Mouse (Mus musculus) CH12.LX (cell line): ENCODE data around the gene Adipor2. TPM values are rescaled to one million over a fixed set of nuclear protein-coding genes. Genes with fewer than 3 reads are reported as not detected.

ENCODE experiments used
- DNase-seq: peaks from one replicate; pipeline ENCODE4 v3.0.0-alpha.2; 2013; ENCODE audit errors: extremely low read depth
- H3K27ac ChIP-seq: 2 replicates; pipeline ENCODE4 v1.5.1; 2012; ENCODE audit warnings: low read depth, mild to moderate bottlenecking, control low read depth, moderate library complexity; ENCODE audit not compliant: insufficient read depth
- H3K27me3 ChIP-seq: replicated peaks from 2 replicates; pipeline ENCODE3; 2012; ENCODE audit warnings: inconsistent platforms
- H3K36me3 ChIP-seq, 2 experiments: replicated peaks in 1 of 2; 2 replicates each; pipeline versions ENCODE3 to v1.6.1; 2012; ENCODE audit warnings: inconsistent platforms in 1 of 2, low read length in 1 of 2, mild to moderate bottlenecking in 1 of 2, mixed read lengths in 1 of 2, moderate library complexity in 1 of 2; ENCODE audit not compliant: control insufficient read depth in 1 of 2, insufficient read depth in 1 of 2
- H3K4me1 ChIP-seq, 2 experiments: 2 replicates each; pipeline ENCODE4 v1.6.1; 2012; ENCODE audit warnings: inconsistent platforms in 1 of 2, moderate library complexity in 1 of 2; ENCODE audit not compliant: insufficient read depth in 2 of 2, control insufficient read depth in 1 of 2
- H3K4me2 ChIP-seq: 2 replicates; pipeline ENCODE4 v1.6.1; 2012; ENCODE audit warnings: low read depth, mild to moderate bottlenecking, control low read depth; ENCODE audit not compliant: poor library complexity, insufficient read depth, severe bottlenecking
- H3K4me3 ChIP-seq, 3 experiments: fragments of 150-350 bp in 1 of 3; sonication (generic) in 1 of 3; replicated peaks in 1 of 3; 2 replicates each; pipeline versions ENCODE3 to v1.5.1; 2011 to 2012; ENCODE audit warnings: low read depth in 2 of 3, low read length in 2 of 3, mild to moderate bottlenecking in 2 of 3, moderate library complexity in 2 of 3, control low read depth in 1 of 3, improper control_type of control experiment in 1 of 3, inconsistent platforms in 1 of 3, mixed read lengths in 1 of 3; ENCODE audit not compliant: poor library complexity in 1 of 3
- H3K79me2 ChIP-seq: replicated peaks from 2 replicates; pipeline ENCODE4 v1.6.1; 2012; ENCODE audit warnings: mild to moderate bottlenecking, moderate library complexity; ENCODE audit not compliant: control insufficient read depth, poor library complexity, insufficient read depth, severe bottlenecking; ENCODE audit errors: extremely low read depth
- H3K9ac ChIP-seq: 2 replicates; pipeline ENCODE4 v1.6.1; 2012; ENCODE audit warnings: low read depth, mild to moderate bottlenecking, control low read depth, moderate library complexity; ENCODE audit not compliant: insufficient read depth
- H3K9me3 ChIP-seq: replicated peaks from 2 replicates; pipeline ENCODE3; 2012; ENCODE audit warnings: low read length, inconsistent platforms, mixed read lengths
- CHD2 ChIP-seq: IDR thresholded peaks from 2 replicates; pipeline ENCODE4 v1.6.1; 2011; ENCODE audit warnings: low read length, improper control_type of control experiment
- ELF1 ChIP-seq: IDR thresholded peaks from 2 replicates; pipeline ENCODE4 v1.6.1; 2014; ENCODE audit warnings: low read depth, mild to moderate bottlenecking, inconsistent platforms, low read length, improper control_type of control experiment
- EP300 ChIP-seq: IDR thresholded peaks from 2 replicates; pipeline ENCODE4 v1.6.1; 2011; ENCODE audit warnings: low read length, improper control_type of control experiment
- ETS1 ChIP-seq: conservative IDR thresholded peaks from 2 replicates; pipeline ENCODE4 v1.6.1; 2012; ENCODE audit warnings: low read depth, mild to moderate bottlenecking, inconsistent platforms, low read length, improper control_type of control experiment, moderate library complexity
- HCFC1 ChIP-seq: IDR thresholded peaks from 2 replicates; pipeline ENCODE4 v1.6.1; 2012; ENCODE audit warnings: low read depth, mild to moderate bottlenecking, inconsistent platforms, low read length, improper control_type of control experiment
- MAX ChIP-seq: IDR thresholded peaks from 2 replicates; pipeline ENCODE4 v1.6.1; 2011; ENCODE audit warnings: low read length, improper control_type of control experiment
- MAZ ChIP-seq: IDR thresholded peaks from 2 replicates; pipeline ENCODE4 v1.6.1; 2012; ENCODE audit warnings: low read depth, mild to moderate bottlenecking, inconsistent platforms, low read length, improper control_type of control experiment, moderate library complexity
- MEF2A ChIP-seq: IDR thresholded peaks from 2 replicates; pipeline ENCODE4 v1.6.1; 2014; ENCODE audit warnings: low read depth, mild to moderate bottlenecking, inconsistent platforms, low read length, improper control_type of control experiment, borderline replicate concordance
- MXI1 ChIP-seq: IDR thresholded peaks from 2 replicates; pipeline ENCODE4 v1.6.1; 2011; ENCODE audit warnings: mild to moderate bottlenecking, low read depth, low read length, improper control_type of control experiment
- NRF1 ChIP-seq: IDR thresholded peaks from 2 replicates; pipeline ENCODE4 v1.6.1; 2014; ENCODE audit warnings: low read depth, mild to moderate bottlenecking, inconsistent platforms, low read length, improper control_type of control experiment, moderate library complexity
- POLR2A ChIP-seq: IDR thresholded peaks from 2 replicates; pipeline ENCODE4 v1.6.1; 2011; ENCODE audit warnings: low read depth, mild to moderate bottlenecking, improper control_type of control experiment, low read length
- POLR2AphosphoS2 ChIP-seq: IDR thresholded peaks from 2 replicates; pipeline ENCODE4 v1.6.1; 2011; ENCODE audit warnings: low read depth, low read length, improper control_type of control experiment
- RCOR1 ChIP-seq: conservative IDR thresholded peaks from 2 replicates; pipeline ENCODE4 v1.6.1; 2012; ENCODE audit warnings: low read depth, mild to moderate bottlenecking, inconsistent platforms, low read length, improper control_type of control experiment
- TBP ChIP-seq: conservative IDR thresholded peaks from 2 replicates; pipeline ENCODE4 v1.6.1; 2011; ENCODE audit warnings: low read depth, low read length, improper control_type of control experiment
- UBTF ChIP-seq: IDR thresholded peaks from 2 replicates; pipeline ENCODE4 v1.6.1; 2012; ENCODE audit warnings: low read depth, mild to moderate bottlenecking, inconsistent platforms, low read length, improper control_type of control experiment, moderate library complexity
- ZNF384 ChIP-seq: IDR thresholded peaks from 2 replicates; pipeline ENCODE4 v1.6.1; 2012; ENCODE audit warnings: low read depth, low read length, improper control_type of control experiment, inconsistent platforms
- dilution Hi-C: fragments of 300-500 bp; cut with MboI; formaldehyde crosslinking; loops from 2 replicates; pipeline ENCODE4 v1.14.3; 2020; ENCODE audit warnings: low sequenced_read_pairs; ENCODE audit not compliant: extremely low pct_unique_long_range_greater_than_20kb, extremely low pct_ligation_motif_present
- in situ Hi-C: fragments of 300-500 bp; cut with MboI; formaldehyde crosslinking; loops from 3 replicates; pipeline ENCODE4 v1.14.3; 2019; ENCODE audit warnings: low sequenced_read_pairs, low pct_ligation_motif_present, low pct_unique_long_range_greater_than_20kb, mixed read lengths
- polyA plus RNA-seq: library from polyadenylated mRNA; unstranded; fragments of >175 nt; gene quantifications from 2 replicates; pipeline ENCODE4 v1.2.1, GENCODE M21; 2012; ENCODE audit warnings: low read depth; ENCODE audit not compliant: insufficient read length
- total RNA-seq, 2 experiments: library from RNA; depleted of rRNA; stranded (reverse); fragments of 300-350 nt in 1 of 2; fragments of >200 nt in 1 of 2; gene quantifications; 2 replicates each; pipeline ENCODE4 v1.2.3; 2012 to 2014

The Adipor2 gene
- total and polyA plus RNA-seq, 3 experiments: 29.8 to 43.5 (median 40.3) TPM

DNA sequence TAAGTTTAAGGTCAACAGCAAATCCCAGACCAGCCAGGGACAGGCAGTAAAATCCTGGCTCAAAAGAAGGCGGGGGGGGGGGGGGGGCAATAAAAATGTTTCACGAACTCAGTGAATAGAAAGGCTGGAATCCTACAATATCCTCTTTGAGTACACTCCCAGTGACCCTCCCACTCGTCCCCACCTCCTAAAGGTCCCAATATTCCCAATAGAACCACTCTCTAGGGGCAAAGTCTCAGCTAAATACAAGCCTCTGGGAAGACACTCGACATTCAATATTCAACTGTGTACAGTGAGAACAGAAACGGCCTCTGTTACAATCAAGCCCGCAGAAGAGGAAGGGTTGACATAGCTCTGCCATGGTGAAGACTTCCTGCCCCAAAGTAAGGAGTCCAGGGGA, 9.7 kb downstream of the Adipor2 start:
- Histone ChIP-seq H3K4me3 (no peak overlapping the region), H3K4me2 (no peak overlapping the region), H3K36me3 (no peaks in the 10 kb centered on the region), H3K9me3 (no peaks in the 10 kb centered on the region), H3K79me2 (no peaks in the 10 kb centered on the region), H3K27me3 (no peaks in the 10 kb centered on the region), H3K9ac (no peak overlapping the region), H3K27ac (no peak overlapping the region)
- dilution Hi-C loops: no loop called here
- DNase-seq: no peak
- TF ChIP-seq MEF2A: no peak
- no peak for TF ChIP-seq CHD2
- TF ChIP-seq RCOR1: no peak
- no peak for TF ChIP-seq UBTF
- TF ChIP-seq, all 38 proteins: peak for 0
- peaks cover 0 to 3% of the 10 kb centered on the region in 2 experiments; a peak in 3 of 4 replicates for H3K4me1 ChIP-seq
- in situ Hi-C loops: no loop called here

DNA sequence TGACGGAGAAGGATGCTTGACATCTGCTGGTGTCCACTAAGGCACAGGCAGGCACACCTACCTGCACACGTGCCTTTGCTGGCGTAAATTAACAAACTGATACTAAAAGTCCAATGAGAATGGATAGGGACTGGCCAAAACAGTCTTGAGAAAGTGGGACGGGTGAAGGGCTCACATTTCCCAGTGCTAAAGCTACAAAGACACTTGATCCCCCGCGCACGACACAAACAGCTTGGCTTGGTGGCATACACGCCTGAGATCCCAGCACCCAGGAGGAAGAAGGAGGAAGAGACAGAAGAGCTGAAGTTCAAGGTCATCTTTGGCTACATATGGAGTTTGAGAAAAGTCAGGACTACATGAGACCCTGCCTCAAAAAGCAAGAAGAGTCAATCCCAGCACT, 11.0 kb downstream of the Adipor2 start:
- H3K4me1 ChIP-seq: peaks cover 0 to 16% of the 10 kb centered on the region in 2 experiments; a peak in 3 of 4 replicates
- no peak overlapping the region for H3K9ac ChIP-seq
- H3K4me3 ChIP-seq: no peak overlapping the region
- no peak overlapping the region for H3K27ac ChIP-seq
- no peak for DNase-seq
- TF ChIP-seq MXI1: no peak
- no peak for TF ChIP-seq HCFC1
- TF ChIP-seq MAZ: no peak
- no peak for TF ChIP-seq TBP
- TF ChIP-seq CHD2: no peak
- TF ChIP-seq POLR2A: no peak
- no peak for TF ChIP-seq NRF1
- TF ChIP-seq POLR2AphosphoS2: no peak
- no peak for TF ChIP-seq MAX
- no peak for TF ChIP-seq MEF2A
- no peak for TF ChIP-seq ETS1
- no peak for TF ChIP-seq RCOR1
- TF ChIP-seq ELF1: no peak
- TF ChIP-seq EP300: no peak
- no peak for TF ChIP-seq ZNF384
- H3K9me3 ChIP-seq: no peaks in the 10 kb centered on the region
- no peaks in the 10 kb centered on the region for H3K27me3 ChIP-seq
- no peaks in the 10 kb centered on the region for H3K36me3 ChIP-seq
- H3K79me2 ChIP-seq: no peaks in the 10 kb centered on the region
- dilution Hi-C loops (no loop called here), in situ Hi-C loops (no loop called here)
- no peak overlapping the region for H3K4me2 ChIP-seq
